Mouse (Mus musculus) liver, embryonic 18 days (tissue): ENCODE results near the gene Banf1. TPM values are rescaled to one million over a fixed set of nuclear protein-coding genes. Genes with fewer than 3 reads are reported as not detected.

ENCODE experiments used
- polyA plus RNA-seq: library from polyadenylated mRNA; depleted of rRNA; stranded (reverse); fragments of >200 nt; gene quantifications from 2 replicates; pipeline ENCODE4 v1.2.3, GENCODE M21; 2012; rRNA removed

Banf1 gene
- polyA plus RNA-seq: 88.4 and 89.0 TPM in 2 replicates

GRCm38 (mm10) chr19:5367053-5367359 is at the start of gene Banf1:
TSS of gene Banf1 (minus strand) at chr19:5367168.

GRCm38 (mm10) chr19:5402293-5402692 is 35.3 kb upstream of the Banf1 start, which contains the start of gene Tsga10ip:
TSS of gene Tsga10ip (minus strand) at chr19:5402526.

GRCm38 (mm10) chr19:5388588-5389242 is 21.7 kb upstream of the Banf1 start, which contains the start of gene Sart1:
TSS of gene Sart1 (minus strand) at chr19:5388703.

GRCm38 (mm10) chr19:5366175-5367052 is 554 bp downstream of the Banf1 start, which contains the start of gene Eif1ad:
TSS of gene Eif1ad (plus strand) at chr19:5366741.

GRCm38 (mm10) chr19:5349502-5349873 is 17.5 kb downstream of the Banf1 start, which contains the start of gene Cst6:
TSS of gene Cst6 (minus strand) at chr19:5349574.

GRCm38 (mm10) chr19:5335441-5335840 is 31.5 kb downstream of the Banf1 start, which contains the start of gene Catsper1:
TSS of gene Catsper1 (plus strand) at chr19:5335741.

Other genes starting within 250 kb of the Banf1 start
- 3.6 and 4.7 TPM in 2 replicates for gene Klc2, start 248.6 kb downstream of the Banf1 start, polyA plus RNA-seq
- gene Pacs1, start 94.0 kb downstream of the Banf1 start, polyA plus RNA-seq: 4.7 and 5.9 TPM in 2 replicates
- gene Sf3b2, start 71.7 kb downstream of the Banf1 start, polyA plus RNA-seq: 39.5 and 46.2 TPM in 2 replicates
- gene Gal3st3, start 68.8 kb downstream of the Banf1 start, polyA plus RNA-seq: not detected in 2 replicates
- gene Catsper1, start 31.4 kb downstream of the Banf1 start, polyA plus RNA-seq: not detected in 2 replicates
- gene Cst6, start 17.6 kb downstream of the Banf1 start, polyA plus RNA-seq: 0.26 and 0.34 TPM in 2 replicates
- gene Eif1ad, start 427 bp downstream of the Banf1 start, polyA plus RNA-seq: 14.5 and 15.1 TPM in 2 replicates
- gene Sart1, start 21.5 kb upstream of the Banf1 start, polyA plus RNA-seq: 17.2 and 21.0 TPM in 2 replicates
- 0.08 and 0.10 TPM in 2 replicates for gene Tsga10ip, start 35.4 kb upstream of the Banf1 start, polyA plus RNA-seq
- gene Drap1, start 57.8 kb upstream of the Banf1 start, polyA plus RNA-seq: 58.1 and 59.6 TPM in 2 replicates
- 18.6 TPM in 2 replicates for gene AI837181, start 58.0 kb upstream of the Banf1 start, polyA plus RNA-seq
- not detected in 2 replicates for gene Fosl1, start 80.4 kb upstream of the Banf1 start, polyA plus RNA-seq
- gene Ccdc85b, start 90.7 kb upstream of the Banf1 start, polyA plus RNA-seq: 1.1 and 1.2 TPM in 2 replicates
- 28.7 and 31.9 TPM in 2 replicates for gene Fibp, start 93.4 kb upstream of the Banf1 start, polyA plus RNA-seq
- 0.58 and 0.87 TPM in 2 replicates for gene Ctsw, start 101.3 kb upstream of the Banf1 start, polyA plus RNA-seq
- 10.1 and 10.4 TPM in 2 replicates for gene Efemp2, start 106.8 kb upstream of the Banf1 start, polyA plus RNA-seq
- gene Mus81, start 121.2 kb upstream of the Banf1 start, polyA plus RNA-seq: 13.3 and 13.4 TPM in 2 replicates
- 367 and 388 TPM in 2 replicates for gene Cfl1, start 123.3 kb upstream of the Banf1 start, polyA plus RNA-seq
- gene 1700020D05Rik, start 136.6 kb upstream of the Banf1 start, polyA plus RNA-seq: 0.47 and 0.61 TPM in 2 replicates
- gene Snx32, start 143.4 kb upstream of the Banf1 start, polyA plus RNA-seq: 4.5 and 5.8 TPM in 2 replicates
- 0.04 and 0.05 TPM in 2 replicates for gene Ovol1, start 193.5 kb upstream of the Banf1 start, polyA plus RNA-seq
- gene Ap5b1, start 200.9 kb upstream of the Banf1 start, polyA plus RNA-seq: 2.0 and 2.5 TPM in 2 replicates
- 55.8 and 61.9 TPM in 2 replicates for gene Rnaseh2c, start 234.7 kb upstream of the Banf1 start, polyA plus RNA-seq
- gene Kat5, start 243.1 kb upstream of the Banf1 start, polyA plus RNA-seq: 23.7 and 30.7 TPM in 2 replicates